Mouse (Mus musculus) lung, adult 2 months (tissue): ENCODE data around the gene Htra3.

ENCODE experiments used
- CTCF ChIP-seq: fragments of 200-500 bp; IDR thresholded peaks from 2 replicates; pipeline ENCODE4 v1.5.1; 2011; ENCODE audit warnings: mild to moderate bottlenecking, low read length, control low read depth; ENCODE audit not compliant: insufficient read depth
- POLR2A ChIP-seq: fragments of 200-500 bp; IDR thresholded peaks from 2 replicates; pipeline ENCODE4 v1.6.1; 2011; ENCODE audit warnings: low read depth, mild to moderate bottlenecking, control low read depth, low read length, borderline replicate concordance; ENCODE audit errors: extremely low read depth

- TF ChIP-seq CTCF (no peak), POLR2A (no peak)
Measured at GRCm38 (mm10) chr5:35623831-35624230, 55.8 kb downstream of the Htra3 start.
